Mouse (Mus musculus) T-cell, adult 2 months (primary cell): Measurements from ENCODE around the gene Kcnn1.
A peak's percentile ranks its signal among the peaks of the same experiment; 100 is the strongest.

Experiments
- DNase-seq: peaks from one replicate; pipeline ENCODE4 v3.0.0; 2022; ENCODE audit warnings: low spot score

The Kcnn1 gene

GRCm38 (mm10) chr8:70866001-70866520, 3.0 kb upstream of the Kcnn1 start:
- DNase-seq: no peak

- DNase-seq: peak; percentile 100
Observed at GRCm38 (mm10) chr8:70865350-70866000, 2.4 kb upstream of the Kcnn1 start.

GRCm38 (mm10) chr8:70864712-70865221, 1.7 kb upstream of the Kcnn1 start:
- DNase-seq: no peak

- DNase-seq: peak; percentile 26
Observed at GRCm38 (mm10) chr8:70863956-70864711, 1.1 kb upstream of the Kcnn1 start.

GRCm38 (mm10) chr8:70857516-70857915, 5.5 kb downstream of the Kcnn1 start:
- DNase-seq: no peak

- DNase-seq: no peak
Observed at GRCm38 (mm10) chr8:70856541-70857197, 6.4 kb downstream of the Kcnn1 start.

GRCm38 (mm10) chr8:70856028-70856427, 7.0 kb downstream of the Kcnn1 start:
- DNase-seq: no peak

- no peak for DNase-seq
Observed at GRCm38 (mm10) chr8:70853863-70854262, 9.2 kb downstream of the Kcnn1 start.

- DNase-seq: no peak
Observed at GRCm38 (mm10) chr8:70852595-70853231, 10.3 kb downstream of the Kcnn1 start.

GRCm38 (mm10) chr8:70851837-70852236, 11.2 kb downstream of the Kcnn1 start:
- DNase-seq: no peak

- DNase-seq: no peak
Observed at GRCm38 (mm10) chr8:70850947-70851346, 12.1 kb downstream of the Kcnn1 start.

GRCm38 (mm10) chr8:70850132-70850845, 12.8 kb downstream of the Kcnn1 start:
- no peak for DNase-seq

GRCm38 (mm10) chr8:70849333-70849990, 13.6 kb downstream of the Kcnn1 start:
- DNase-seq: no peak

GRCm38 (mm10) chr8:70846371-70847154, 16.5 kb downstream of the Kcnn1 start:
- no peak for DNase-seq

GRCm38 (mm10) chr8:70845108-70845507, 17.9 kb downstream of the Kcnn1 start:
- DNase-seq: no peak

- DNase-seq: peak; percentile 88
Observed at GRCm38 (mm10) chr8:70844523-70844922, 18.5 kb downstream of the Kcnn1 start.

- DNase-seq: no peak
Observed at GRCm38 (mm10) chr8:70843941-70844340, 19.1 kb downstream of the Kcnn1 start.

- DNase-seq: no peak
Observed at GRCm38 (mm10) chr8:70843214-70843773, 19.8 kb downstream of the Kcnn1 start.

- no peak for DNase-seq
Observed at GRCm38 (mm10) chr8:70842484-70842883, 20.6 kb downstream of the Kcnn1 start.
